In genomic region chr6:117660576-117660975, GRCm38 (mm10) we compare ENCODE assay signal across 8 mouse cellular contexts.
DNase-seq lines count a peak whose midpoint lies in the region; ATAC-seq lines count a peak whose summit lies in the region.

No protein-coding gene starts in this region.

- no peak for DNase-seq in frontal cortex, postnatal 36 days (ENCODE audit: low spot score in 2 of 2)
- DNase-seq in ovary, postnatal 14 days (ENCODE audit: low spot score): peak; percentile 35
- no peak for DNase-seq in ovary, adult 18-20 months (ENCODE audit: low spot score)
- peak; percentile 19 to 39 for DNase-seq in heart, postnatal 10 days
- DNase-seq in right cerebral cortex, adult 2 months (ENCODE audit: low spot score in 2 of 2): no peak
- DNase-seq in right cerebral cortex, postnatal 10 days (ENCODE audit: low spot score in 2 of 2): no peak

- peak; percentile 62; the same call in 1 of the 2 replicates for ATAC-seq in frontal cortex, adult (ENCODE audit: low TSS enrichment)
- ATAC-seq in megakaryocyte, adult 5-6 weeks (ENCODE audit: poor library complexity, severe bottlenecking): peak; percentile 98

- intact Hi-C loops in heart, postnatal 10 days (cut with DNase I): no loop called here

Comparison
In these comparisons a context has a peak if more than half of its experiments do, and no peak if none do; other contexts are left out.
1. DNase-seq: peak in ovary, postnatal 14 days (single experiment) and heart, postnatal 10 days (2 of 2); none in frontal cortex, postnatal 36 days (0 of 2), ovary, adult 18-20 months (single experiment), right cerebral cortex, adult 2 months (0 of 2) and right cerebral cortex, postnatal 10 days (0 of 2).